Mouse (Mus musculus): ENCODE results near the gene Rela. TPM values are rescaled to one million over a fixed set of nuclear protein-coding genes. Genes with fewer than 3 reads are reported as not detected.

Rela gene
- polyA plus RNA-seq, 1 experiment from 2014 or later: 40.9 TPM

DNA sequence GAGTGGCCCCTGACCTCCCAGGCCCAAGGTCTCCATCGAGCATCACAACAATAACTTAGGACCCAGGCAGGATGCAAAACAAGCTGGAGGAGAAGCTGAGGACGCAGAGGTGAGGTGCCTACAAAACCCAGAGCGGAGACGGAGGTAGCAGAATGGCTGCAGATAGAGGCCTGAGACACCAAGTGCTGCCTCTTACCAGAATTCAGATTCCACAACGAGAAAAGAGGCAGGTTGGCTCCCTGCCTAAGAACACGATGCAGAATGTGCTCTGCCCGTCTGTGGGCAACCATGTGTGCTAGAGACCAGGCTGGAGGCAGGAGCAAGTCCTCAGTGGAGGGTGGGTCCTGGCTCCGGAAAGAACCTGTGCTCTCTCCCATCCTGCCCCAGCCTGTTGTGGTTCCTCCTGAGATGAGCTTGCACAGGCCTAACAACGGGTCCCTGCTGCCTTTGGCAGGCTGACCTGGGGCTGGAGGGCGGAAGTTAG is 55.7 kb downstream of the Rela start:
- no peaks in the 10 kb centered on the region for H3K27me3 ChIP-seq (ENCODE audit: control insufficient read depth, insufficient read depth, low read length)
- H3K9ac ChIP-seq (ENCODE audit: low read length): no peak overlapping the region
- H3K36me3 ChIP-seq (ENCODE audit: control insufficient read depth, insufficient read depth, low read length): peaks cover 21% of the 10 kb centered on the region
- peaks cover 35% of the 10 kb centered on the region for H3K4me1 ChIP-seq (ENCODE audit: control insufficient read depth, insufficient read depth, low read length)
- H3K4me3 ChIP-seq (ENCODE audit: low read depth, low read length): 0 out of 2 replicates have a peak overlapping the region, but pooled peaks have one; percentile 7
- H3K9me3 ChIP-seq (ENCODE audit: control insufficient read depth, low read length): no peaks in the 10 kb centered on the region
- H3K27ac ChIP-seq (replicated peaks; ENCODE audit: low read depth, low read length): peak overlapping the region; percentile 22; the same call in 1 of the 2 replicates
- DNase-seq (ENCODE audit: low spot score) (no peak), ATAC-seq (ENCODE audit: insufficient number of reproducible peaks, low FRiP score, low TSS enrichment, low read depth) (no peak)
- H3K4me2 ChIP-seq (ENCODE audit: low read depth, severe bottlenecking): peak overlapping the region; percentile 99; the same call in 1 of the 2 replicates
- WGBS: 85% methylated on average over 10 of the region's 10 CpGs

- Histone ChIP-seq H3K4me2 (ENCODE audit: low read depth, severe bottlenecking) (no peak overlapping the region), H3K4me3 (ENCODE audit: low read depth, low read length) (no peak overlapping the region), H3K9me3 (ENCODE audit: control insufficient read depth, low read length) (no peaks in the 10 kb centered on the region), H3K9ac (ENCODE audit: low read length) (no peak overlapping the region), H3K36me3 (ENCODE audit: control insufficient read depth, insufficient read depth, low read length) (peaks cover 21% of the 10 kb centered on the region), H3K27ac (replicated peaks; ENCODE audit: low read depth, low read length) (no peak overlapping the region), H3K4me1 (ENCODE audit: control insufficient read depth, insufficient read depth, low read length) (peaks cover 35% of the 10 kb centered on the region), H3K27me3 (ENCODE audit: control insufficient read depth, insufficient read depth, low read length) (no peaks in the 10 kb centered on the region)
- DNase-seq (ENCODE audit: low spot score) (no peak), ATAC-seq (ENCODE audit: insufficient number of reproducible peaks, low FRiP score, low TSS enrichment, low read depth) (no peak)
- WGBS: 83% methylated on average over 6 of the region's 6 CpGs
These were observed 56.5 kb downstream of the Rela start for GRCm38 (mm10) chr19:5693801-5694200.

GRCm38 (mm10) chr19:5695849-5696462 is 58.7 kb downstream of the Rela start:
- no peak for ATAC-seq (ENCODE audit: insufficient number of reproducible peaks, low FRiP score, low TSS enrichment, low read depth)
- WGBS: 13% methylated on average over 41 of the region's 41 CpGs
- H3K4me1 ChIP-seq (ENCODE audit: control insufficient read depth, insufficient read depth, low read length): peaks cover 27% of the 10 kb centered on the region
- no peak overlapping the region for H3K9ac ChIP-seq (ENCODE audit: low read length)
- peak overlapping the region; percentile 16; the same call in 1 of the 2 replicates for H3K4me3 ChIP-seq (ENCODE audit: low read depth, low read length)
- H3K27me3 ChIP-seq (ENCODE audit: control insufficient read depth, insufficient read depth, low read length): no peaks in the 10 kb centered on the region
- no peak overlapping the region for H3K27ac ChIP-seq (replicated peaks; ENCODE audit: low read depth, low read length)
- H3K4me2 ChIP-seq (ENCODE audit: low read depth, severe bottlenecking): peak overlapping the region; percentile 44
- no peaks in the 10 kb centered on the region for H3K9me3 ChIP-seq (ENCODE audit: control insufficient read depth, low read length)
- DNase-seq (ENCODE audit: low spot score): peak; percentile 63
- peaks cover 30% of the 10 kb centered on the region for H3K36me3 ChIP-seq (ENCODE audit: control insufficient read depth, insufficient read depth, low read length)

Small RNA genes lying within 50 kb of the gene (microRNA-seq; reads per million reads assigned to microRNA genes)
- gene Mir6987: not detected

Other genes starting within 250 kb of the Rela start
- gene Sart1, start 248.8 kb upstream of the Rela start, polyA plus RNA-seq (2014; fragmentation: Nextera tagmentation; extraction: Ambion mirVana): 87.1 and 92.5 TPM in 2 replicates
- gene Tsga10ip, start 235.0 kb upstream of the Rela start, polyA plus RNA-seq (2014; fragmentation: Nextera tagmentation; extraction: Ambion mirVana): not detected in 2 replicates
- gene Drap1, start 212.5 kb upstream of the Rela start, polyA plus RNA-seq (2014; fragmentation: Nextera tagmentation; extraction: Ambion mirVana): 216 and 243 TPM in 2 replicates
- gene AI837181, start 212.3 kb upstream of the Rela start, polyA plus RNA-seq (2014; fragmentation: Nextera tagmentation; extraction: Ambion mirVana): 43.8 and 47.7 TPM in 2 replicates
- not detected in 2 replicates for gene Fosl1, start 189.9 kb upstream of the Rela start, polyA plus RNA-seq (2014; fragmentation: Nextera tagmentation; extraction: Ambion mirVana)
- 7.9 and 9.2 TPM in 2 replicates for gene Ccdc85b, start 179.6 kb upstream of the Rela start, polyA plus RNA-seq (2014; fragmentation: Nextera tagmentation; extraction: Ambion mirVana)
- 113 and 116 TPM in 2 replicates for gene Fibp, start 176.9 kb upstream of the Rela start, polyA plus RNA-seq (2014; fragmentation: Nextera tagmentation; extraction: Ambion mirVana)
- 0.72 and 1.0 TPM in 2 replicates for gene Ctsw, start 169.0 kb upstream of the Rela start, polyA plus RNA-seq (2014; fragmentation: Nextera tagmentation; extraction: Ambion mirVana)
- gene Efemp2, start 163.5 kb upstream of the Rela start, polyA plus RNA-seq (2014; fragmentation: Nextera tagmentation; extraction: Ambion mirVana): 100 and 105 TPM in 2 replicates
- gene Mus81, start 149.1 kb upstream of the Rela start, polyA plus RNA-seq (2014; fragmentation: Nextera tagmentation; extraction: Ambion mirVana): 37.0 and 39.7 TPM in 2 replicates
- gene Cfl1, start 147.0 kb upstream of the Rela start, polyA plus RNA-seq (2014; fragmentation: Nextera tagmentation; extraction: Ambion mirVana): 3,315 and 3,495 TPM in 2 replicates
- 0.35 TPM in 1 of 2 replicates, not detected in the other for gene 1700020D05Rik, start 133.7 kb upstream of the Rela start, polyA plus RNA-seq (2014; fragmentation: Nextera tagmentation; extraction: Ambion mirVana)
- gene Snx32, start 126.9 kb upstream of the Rela start, polyA plus RNA-seq (2014; fragmentation: Nextera tagmentation; extraction: Ambion mirVana): 8.6 and 9.0 TPM in 2 replicates
- gene Ovol1, start 76.8 kb upstream of the Rela start, polyA plus RNA-seq (2014; fragmentation: Nextera tagmentation; extraction: Ambion mirVana): 0.74 and 0.79 TPM in 2 replicates
- 1.2 and 1.4 TPM in 2 replicates for gene Ap5b1, start 69.5 kb upstream of the Rela start, polyA plus RNA-seq (2014; fragmentation: Nextera tagmentation; extraction: Ambion mirVana)
- gene Rnaseh2c, start 35.6 kb upstream of the Rela start, polyA plus RNA-seq (2014; fragmentation: Nextera tagmentation; extraction: Ambion mirVana): 173 and 185 TPM in 2 replicates
- 33.6 and 36.6 TPM in 2 replicates for gene Kat5, start 27.2 kb upstream of the Rela start, polyA plus RNA-seq (2014; fragmentation: Nextera tagmentation; extraction: Ambion mirVana)
- gene Sipa1, start 26.2 kb downstream of the Rela start, polyA plus RNA-seq (2014; fragmentation: Nextera tagmentation; extraction: Ambion mirVana): 19.0 and 19.4 TPM in 2 replicates
- 14.9 and 17.4 TPM in 2 replicates for gene Map3k11, start 51.3 kb downstream of the Rela start, polyA plus RNA-seq (2014; fragmentation: Nextera tagmentation; extraction: Ambion mirVana)
- gene Pcnx3, start 51.4 kb downstream of the Rela start, polyA plus RNA-seq (2014; fragmentation: Nextera tagmentation; extraction: Ambion mirVana): 29.1 and 32.2 TPM in 2 replicates
- gene Kcnk7, start 66.9 kb downstream of the Rela start, polyA plus RNA-seq (2014; fragmentation: Nextera tagmentation; extraction: Ambion mirVana): not detected in 2 replicates
- 5.8 and 6.1 TPM in 2 replicates for gene Ehbp1l1, start 88.8 kb downstream of the Rela start, polyA plus RNA-seq (2014; fragmentation: Nextera tagmentation; extraction: Ambion mirVana)
- gene Fam89b, start 92.2 kb downstream of the Rela start, polyA plus RNA-seq (2014; fragmentation: Nextera tagmentation; extraction: Ambion mirVana): 147 and 152 TPM in 2 replicates
- gene Ltbp3, start 103.4 kb downstream of the Rela start, polyA plus RNA-seq (2014; fragmentation: Nextera tagmentation; extraction: Ambion mirVana): 3.0 and 9.7 TPM in 2 replicates
- 65.8 and 66.6 TPM in 2 replicates for gene Scyl1, start 133.9 kb downstream of the Rela start, polyA plus RNA-seq (2014; fragmentation: Nextera tagmentation; extraction: Ambion mirVana)
- gene Frmd8, start 237.8 kb downstream of the Rela start, polyA plus RNA-seq (2014; fragmentation: Nextera tagmentation; extraction: Ambion mirVana): 21.2 and 24.4 TPM in 2 replicates
- 1.5 TPM in 2 replicates for gene Slc25a45, start 240.3 kb downstream of the Rela start, polyA plus RNA-seq (2014; fragmentation: Nextera tagmentation; extraction: Ambion mirVana)

All from limb, embryonic 11.5 days (tissue).